Comparison of ENCODE assay signal across 15 mouse cellular contexts in the genomic region with DNA sequence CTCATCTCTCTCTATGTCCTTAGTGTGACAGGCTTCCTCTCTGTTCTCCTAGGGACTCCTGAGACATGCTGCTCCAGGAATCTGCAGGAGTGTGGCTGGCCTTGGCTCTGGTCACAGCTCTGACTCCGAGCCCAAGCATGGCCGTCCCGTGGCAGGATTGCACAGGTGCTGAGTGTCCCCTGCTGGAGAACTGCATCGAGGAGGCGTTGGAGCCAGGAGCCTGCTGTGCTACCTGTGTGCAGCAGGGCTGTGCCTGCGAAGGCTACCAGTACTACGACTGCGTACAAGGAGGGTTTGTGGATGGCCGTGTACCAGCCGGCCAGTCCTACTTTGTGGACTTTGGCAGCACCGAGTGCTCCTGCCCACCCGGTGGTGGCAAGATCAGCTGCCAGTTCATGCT. TPM values are rescaled to one million over a fixed set of nuclear protein-coding genes. Genes with fewer than 3 reads are reported as not detected.
DNase-seq lines count a peak whose midpoint lies in the region; ATAC-seq and TF ChIP-seq lines count a peak whose summit lies in the region.
"Had no signal": no experiment of that assay in that cellular context is flagged by ENCODE, and none has a peak within 500 bp of the region (broad histone marks: within the 10 kb centered on the region; RNA-seq: fewer than 3 reads in every experiment).

No protein-coding gene starts in this region.

- no peak for TF ChIP-seq EP300 in stomach, postnatal 0 days (optimal IDR thresholded peaks at IDR 0.05)

- H3K4me3 ChIP-seq in kidney, postnatal 0 days (replicated peaks; ENCODE audit: low read depth, low read length) = no peak overlapping the region
- H3K4me3 ChIP-seq in kidney, embryonic 15.5 days (replicated peaks) = no peak overlapping the region
- no peak overlapping the region for H3K4me3 ChIP-seq in midbrain, embryonic 16.5 days (ENCODE audit: low read depth, low read length)
- no peak overlapping the region for H3K4me3 ChIP-seq in midbrain, embryonic 10.5 days
- H3K4me3 ChIP-seq in stomach, postnatal 0 days (ENCODE audit: low read depth, low read length) = no peak overlapping the region
- H3K4me3 ChIP-seq: erythroblast, embryonic 14.5 days; heart, embryonic 13.5 days; hindbrain, embryonic 12.5 days; midbrain, embryonic 12.5 days; neural tube, embryonic 12.5 days had no signal

- H3K36me3 ChIP-seq in kidney, postnatal 0 days (ENCODE audit: insufficient read depth, low read length) = no peaks in the 10 kb centered on the region
- H3K36me3 ChIP-seq in kidney, embryonic 15.5 days = no peaks in the 10 kb centered on the region
- no peaks in the 10 kb centered on the region for H3K36me3 ChIP-seq in midbrain, embryonic 16.5 days (ENCODE audit: control insufficient read depth, insufficient read depth, low read length)
- no peaks in the 10 kb centered on the region for H3K36me3 ChIP-seq in midbrain, embryonic 10.5 days
- no peaks in the 10 kb centered on the region for H3K36me3 ChIP-seq in stomach, postnatal 0 days (ENCODE audit: control insufficient read depth, insufficient read depth, low read length)
- H3K36me3 ChIP-seq: hindbrain, embryonic 12.5 days; midbrain, embryonic 12.5 days; neural tube, embryonic 12.5 days had no signal

- DNase-seq in kidney, postnatal 0 days (ENCODE audit: low spot score) = no peak
- DNase-seq in midbrain, embryonic 10.5 days (ENCODE audit: low spot score) = no peak
- peak; percentile 83 for DNase-seq in cerebellum, adult 9-11 months
- no peak for DNase-seq in stomach, postnatal 0 days (ENCODE audit: low spot score)
- no peak for DNase-seq in ovary, postnatal 14 days (ENCODE audit: low spot score)
- DNase-seq: kidney, adult 8-10 months; lung, adult 2 months; thymus, postnatal 25 days had no signal

- H3K27me3 ChIP-seq in kidney, postnatal 0 days (ENCODE audit: insufficient read depth, low read length) = no peaks in the 10 kb centered on the region
- H3K27me3 ChIP-seq in kidney, embryonic 15.5 days = 0 out of 2 replicates have a peak, but pooled peaks cover 4% of the 10 kb centered on the region
- no peaks in the 10 kb centered on the region for H3K27me3 ChIP-seq in midbrain, embryonic 16.5 days (ENCODE audit: control insufficient read depth, insufficient read depth, low read depth, low read length)
- no peaks in the 10 kb centered on the region; the same call in 1 of the 2 replicates for H3K27me3 ChIP-seq in midbrain, embryonic 10.5 days (ENCODE audit: low read depth, poor library complexity, severe bottlenecking)
- no peaks in the 10 kb centered on the region for H3K27me3 ChIP-seq in stomach, postnatal 0 days (ENCODE audit: control insufficient read depth, insufficient read depth, low read length)
- H3K27me3 ChIP-seq: hindbrain, embryonic 12.5 days; midbrain, embryonic 12.5 days; neural tube, embryonic 12.5 days had no signal

- no peaks in the 10 kb centered on the region for H3K9me3 ChIP-seq in kidney, postnatal 0 days (replicated peaks; ENCODE audit: low read length)
- no peaks in the 10 kb centered on the region for H3K9me3 ChIP-seq in kidney, embryonic 15.5 days (replicated peaks)
- H3K9me3 ChIP-seq in midbrain, embryonic 16.5 days (replicated peaks; ENCODE audit: control insufficient read depth, low read length, poor library complexity, severe bottlenecking) = no peaks in the 10 kb centered on the region
- no peaks in the 10 kb centered on the region for H3K9me3 ChIP-seq in midbrain, embryonic 10.5 days (replicated peaks)
- no peaks in the 10 kb centered on the region for H3K9me3 ChIP-seq in stomach, postnatal 0 days (ENCODE audit: control insufficient read depth, low read length)
- H3K9me3 ChIP-seq: heart, embryonic 13.5 days; hindbrain, embryonic 12.5 days; midbrain, embryonic 12.5 days; neural tube, embryonic 12.5 days had no signal

- no peak overlapping the region for H3K4me2 ChIP-seq in kidney, postnatal 0 days (ENCODE audit: low read length)
- H3K4me2 ChIP-seq in kidney, embryonic 15.5 days = no peak overlapping the region
- no peak overlapping the region for H3K4me2 ChIP-seq in midbrain, embryonic 16.5 days (ENCODE audit: low read length)
- no peak overlapping the region for H3K4me2 ChIP-seq in stomach, postnatal 0 days (replicated peaks; ENCODE audit: low read depth)
- H3K4me2 ChIP-seq: heart, embryonic 13.5 days; hindbrain, embryonic 12.5 days; midbrain, embryonic 12.5 days; neural tube, embryonic 12.5 days had no signal

- 85% methylated on average over 12 of the region's 12 CpGs for WGBS in kidney, postnatal 0 days
- 83% methylated on average over 12 of the region's 12 CpGs for WGBS in kidney, embryonic 15.5 days
- WGBS in midbrain, embryonic 16.5 days = 82% methylated on average over 12 of the region's 12 CpGs
- 91% methylated on average over 12 of the region's 12 CpGs for WGBS in midbrain, embryonic 10.5 days
- WGBS in stomach, postnatal 0 days = 77% methylated on average over 12 of the region's 12 CpGs

- no peak overlapping the region for H3K9ac ChIP-seq in kidney, postnatal 0 days (ENCODE audit: low read depth, low read length)
- no peak overlapping the region for H3K9ac ChIP-seq in kidney, embryonic 15.5 days
- no peak overlapping the region for H3K9ac ChIP-seq in midbrain, embryonic 16.5 days (ENCODE audit: low read depth, low read length)
- H3K9ac ChIP-seq in stomach, postnatal 0 days (ENCODE audit: low read length) = no peak overlapping the region
- H3K9ac ChIP-seq: heart, embryonic 13.5 days; hindbrain, embryonic 12.5 days; midbrain, embryonic 12.5 days; neural tube, embryonic 12.5 days had no signal

- no peak overlapping the region for H3K27ac ChIP-seq in kidney, postnatal 0 days
- no peak overlapping the region for H3K27ac ChIP-seq in kidney, embryonic 15.5 days
- no peak overlapping the region for H3K27ac ChIP-seq in midbrain, embryonic 16.5 days (ENCODE audit: low read length)
- no peak overlapping the region; the same call in 1 of the 2 replicates for H3K27ac ChIP-seq in midbrain, embryonic 10.5 days (replicated peaks)
- no peak overlapping the region for H3K27ac ChIP-seq in stomach, postnatal 0 days (replicated peaks)
- H3K27ac ChIP-seq: heart, embryonic 13.5 days; hindbrain, embryonic 12.5 days; midbrain, embryonic 12.5 days; neural tube, embryonic 12.5 days had no signal

- H3K4me1 ChIP-seq in kidney, postnatal 0 days (replicated peaks; ENCODE audit: insufficient read depth, low read length) = no peaks in the 10 kb centered on the region
- H3K4me1 ChIP-seq in kidney, embryonic 15.5 days = peaks cover 20% of the 10 kb centered on the region
- H3K4me1 ChIP-seq in midbrain, embryonic 16.5 days (ENCODE audit: control insufficient read depth, insufficient read depth, low read length) = peaks cover 5% of the 10 kb centered on the region
- peaks cover 36% of the 10 kb centered on the region for H3K4me1 ChIP-seq in midbrain, embryonic 10.5 days
- H3K4me1 ChIP-seq in stomach, postnatal 0 days (replicated peaks; ENCODE audit: control insufficient read depth, insufficient read depth) = no peaks in the 10 kb centered on the region

- TF ChIP-seq CTCF in kidney, postnatal 0 days (IDR thresholded peaks at IDR 0.05; ENCODE audit: low read depth) = peak; percentile 45; the same call in 1 of the 2 replicates
- TF ChIP-seq CTCF in stomach, postnatal 0 days (IDR thresholded peaks at IDR 0.05; ENCODE audit: low read depth) = peak; percentile 47

- no peak for ATAC-seq in kidney, postnatal 0 days (replicated peaks; ENCODE audit: low FRiP score, low read depth)
- ATAC-seq in kidney, embryonic 15.5 days (replicated peaks; ENCODE audit: low FRiP score) = no peak
- ATAC-seq in midbrain, embryonic 16.5 days = peak; percentile 22; the same call in 1 of the 2 replicates
- no peak for ATAC-seq in stomach, postnatal 0 days (ENCODE audit: low FRiP score, low TSS enrichment)

RNA-seq across cellular contexts. Expression of gene Fbln2, which starts 20.8 kb away (rescaled TPM):
- polyA plus RNA-seq in kidney, postnatal 0 days (2015; fragmentation: Nextera tagmentation; extraction: Ambion mirVana) = 20.9 and 22.0 TPM in 2 replicates
- polyA plus RNA-seq in kidney, embryonic 15.5 days (2015; fragmentation: Nextera tagmentation; extraction: Ambion mirVana) = 38.9 and 56.4 TPM in 2 replicates
- polyA plus RNA-seq in midbrain, embryonic 16.5 days (2015; fragmentation: Nextera tagmentation; extraction: Ambion mirVana) = 11.9 and 12.5 TPM in 2 replicates
- 24.2 and 31.5 TPM in 2 replicates for polyA plus RNA-seq in midbrain, embryonic 10.5 days (2016; fragmentation: Nextera tagmentation; extraction: Ambion mirVana)
- 29.5 and 32.1 TPM in 2 replicates for polyA plus RNA-seq in stomach, postnatal 0 days (2015; fragmentation: Nextera tagmentation; extraction: Ambion mirVana)
